Mouse (Mus musculus): ENCODE data around the gene Trp53tg5. TPM values are rescaled to one million over a fixed set of nuclear protein-coding genes. Genes with fewer than 3 reads are reported as not detected.
A peak's percentile ranks its signal among the peaks of the same experiment; 100 is the strongest.

The Trp53tg5 gene
- total RNA-seq, 4 experiments from 2014 or later = not detected

- DNase-seq = no peak
Observed at GRCm38 (mm10) chr2:164496331-164496730, 22.8 kb upstream of the Trp53tg5 start.

DNA sequence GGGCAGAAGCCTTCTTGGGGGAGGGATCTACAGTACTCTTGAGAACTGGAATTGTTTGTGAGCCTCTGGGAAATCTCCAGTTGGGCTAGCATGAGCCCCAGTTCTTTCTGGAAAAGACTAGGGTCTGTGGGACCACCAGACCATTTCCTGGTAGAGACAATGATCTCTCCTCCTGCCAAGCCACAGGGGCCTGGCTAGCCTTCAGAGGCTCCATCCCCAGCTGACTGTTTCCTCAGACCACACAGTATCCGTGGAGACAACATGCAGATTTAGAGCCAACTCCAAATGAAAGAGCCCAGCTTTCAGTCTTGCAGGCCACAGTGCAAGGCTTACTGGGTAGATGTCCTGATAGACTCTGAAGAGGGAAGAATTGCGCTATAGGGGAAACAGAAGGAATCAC is 20.6 kb upstream of the Trp53tg5 start:
- DNase-seq = no peak

DNA sequence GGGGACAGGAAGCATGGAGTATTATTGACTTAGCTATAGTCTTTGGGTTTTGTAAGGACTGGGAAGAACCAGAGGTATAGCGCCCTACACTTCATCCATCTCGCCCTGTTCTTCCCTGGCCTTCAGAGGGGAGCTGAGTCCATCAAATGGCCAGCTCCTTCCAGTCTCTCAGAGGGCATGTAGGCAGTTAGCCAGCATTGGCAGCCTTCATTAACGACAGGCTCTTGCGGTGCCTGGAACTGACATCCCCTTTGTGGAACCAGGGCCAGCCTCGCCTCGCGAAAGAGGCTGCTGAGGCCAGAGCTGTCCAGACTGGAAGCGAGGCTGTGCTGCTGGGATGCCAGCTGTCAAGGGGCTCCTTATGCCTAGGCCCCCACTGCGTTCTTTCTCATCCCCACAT is 14.3 kb upstream of the Trp53tg5 start:
- DNase-seq = no peak

DNA sequence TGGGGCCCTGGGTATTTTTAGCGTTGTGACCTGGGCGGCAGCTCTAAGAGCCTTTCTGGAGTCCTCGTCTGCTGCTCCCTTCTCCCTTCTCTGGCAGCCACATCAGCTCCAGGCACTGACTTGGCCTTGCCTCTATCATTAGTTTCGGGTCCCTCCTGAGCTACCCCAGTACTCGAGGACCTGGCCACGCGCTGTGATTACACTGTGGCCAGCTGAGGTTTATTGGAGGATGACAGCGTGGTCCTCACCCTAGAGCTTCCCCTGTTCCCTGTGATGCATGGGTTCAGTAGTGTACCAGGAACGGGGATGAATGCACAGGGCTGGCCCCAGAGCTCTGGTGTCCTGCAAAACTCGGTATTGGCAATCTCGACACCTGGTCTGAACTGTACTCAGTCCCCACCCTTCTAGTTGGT is 13.6 kb upstream of the Trp53tg5 start:
- DNase-seq = no peak

- no peak for DNase-seq
Observed at GRCm38 (mm10) chr2:164486258-164487114, 13.0 kb upstream of the Trp53tg5 start.

GRCm38 (mm10) chr2:164485681-164486257 is 12.2 kb upstream of the Trp53tg5 start, which contains the start of gene Dbndd2:
TSS of gene Dbndd2 (plus strand) at chr2:164486106.
- no peak for DNase-seq

DNA sequence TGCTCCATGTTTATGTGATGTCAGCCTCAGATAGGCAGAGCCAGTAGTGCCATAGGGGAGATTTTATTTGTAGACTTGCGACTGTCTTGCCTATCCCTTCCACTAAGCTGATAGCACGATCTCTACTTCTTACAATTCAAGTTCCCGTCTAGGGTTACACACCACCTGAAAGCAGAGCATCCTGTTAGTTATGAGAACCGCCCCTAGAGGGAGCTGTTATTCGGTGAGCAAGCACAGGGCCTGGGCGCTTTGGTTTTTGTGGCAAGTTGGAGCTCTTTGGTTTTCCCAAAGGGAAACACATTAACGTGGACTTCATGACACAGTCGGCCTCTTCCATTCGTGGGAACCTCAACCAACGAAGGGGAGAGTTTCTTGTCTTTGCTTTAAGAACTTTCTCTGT is 3.3 kb downstream of the Trp53tg5 start:
- DNase-seq = no peak

- no peak for DNase-seq
Observed at GRCm38 (mm10) chr2:164466787-164467186, 6.7 kb downstream of the Trp53tg5 start.

DNA sequence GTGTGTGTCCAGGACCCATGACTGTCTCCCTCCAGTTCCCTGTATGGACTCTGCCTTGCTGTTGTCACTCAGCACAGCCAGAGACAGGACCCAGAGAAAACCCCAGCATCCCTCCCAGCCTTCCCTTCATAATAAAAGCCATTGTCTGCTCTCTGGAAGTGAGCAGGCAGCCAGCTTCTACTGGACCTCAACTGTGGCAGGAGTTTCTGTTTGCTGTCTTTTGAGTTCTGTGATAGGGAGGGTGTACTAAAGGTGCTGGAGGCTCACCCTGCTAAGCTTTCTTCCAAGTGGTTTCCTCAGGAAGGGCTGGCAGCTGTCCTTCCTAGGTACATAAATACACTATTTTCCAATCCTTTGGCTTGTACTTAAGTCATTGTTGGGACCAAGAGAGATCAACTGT is 8.4 kb downstream of the Trp53tg5 start:
- no peak for DNase-seq

- DNase-seq = peak; percentile 97
Observed at GRCm38 (mm10) chr2:164460745-164461551, 12.6 kb downstream of the Trp53tg5 start, which contains the start of gene Gm20458. TSS of gene Gm20458 (plus strand) at chr2:164460967.

DNA sequence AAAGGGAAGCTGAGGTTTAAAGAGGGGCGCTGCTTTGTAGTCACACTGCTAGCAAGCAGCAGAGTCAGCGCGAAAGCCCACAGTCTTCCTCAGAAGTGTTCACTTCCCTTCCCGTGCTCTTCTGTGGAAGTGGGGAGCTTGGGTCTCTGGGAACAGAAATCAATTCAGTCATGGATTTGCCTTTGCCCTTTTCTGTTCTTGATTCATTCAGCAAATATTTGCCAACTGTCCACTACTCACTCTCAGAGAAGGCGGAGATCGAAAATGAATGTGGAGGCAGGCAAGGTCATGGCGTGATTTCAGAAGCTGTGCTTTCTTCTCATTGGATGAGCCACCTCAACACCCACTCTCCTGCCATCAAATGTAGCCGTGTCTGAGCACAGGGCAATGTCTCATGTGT is 15.0 kb downstream of the Trp53tg5 start:
- peak; percentile 80 for DNase-seq

- no peak for DNase-seq
Observed at GRCm38 (mm10) chr2:164457942-164458341, 15.6 kb downstream of the Trp53tg5 start.

- DNase-seq = no peak
Observed at GRCm38 (mm10) chr2:164456864-164457300, 16.6 kb downstream of the Trp53tg5 start, which contains the start of gene Sys1. TSS of gene Sys1 (plus strand) at chr2:164456964.

DNA sequence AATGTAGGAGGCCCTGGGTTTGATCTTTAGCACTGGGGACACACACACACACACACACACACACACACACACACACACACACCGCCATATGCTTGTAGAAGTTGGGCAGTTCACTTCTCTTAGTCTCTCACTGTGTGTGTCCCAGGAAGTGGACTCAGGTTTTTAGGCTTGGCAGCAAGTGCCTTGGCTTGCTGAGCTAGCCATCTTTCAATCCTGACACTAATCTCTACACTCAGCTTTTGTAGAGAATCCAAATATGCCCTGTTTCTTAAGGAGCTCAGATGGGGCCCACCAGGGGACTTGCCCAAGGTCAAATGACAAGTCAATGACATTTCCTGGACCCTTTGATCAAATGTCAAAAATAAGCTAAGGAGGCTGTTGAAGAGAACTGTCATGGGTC is 17.1 kb downstream of the Trp53tg5 start:
- no peak for DNase-seq

- no peak for DNase-seq
Observed at GRCm38 (mm10) chr2:164455421-164456190, 17.9 kb downstream of the Trp53tg5 start.

DNA sequence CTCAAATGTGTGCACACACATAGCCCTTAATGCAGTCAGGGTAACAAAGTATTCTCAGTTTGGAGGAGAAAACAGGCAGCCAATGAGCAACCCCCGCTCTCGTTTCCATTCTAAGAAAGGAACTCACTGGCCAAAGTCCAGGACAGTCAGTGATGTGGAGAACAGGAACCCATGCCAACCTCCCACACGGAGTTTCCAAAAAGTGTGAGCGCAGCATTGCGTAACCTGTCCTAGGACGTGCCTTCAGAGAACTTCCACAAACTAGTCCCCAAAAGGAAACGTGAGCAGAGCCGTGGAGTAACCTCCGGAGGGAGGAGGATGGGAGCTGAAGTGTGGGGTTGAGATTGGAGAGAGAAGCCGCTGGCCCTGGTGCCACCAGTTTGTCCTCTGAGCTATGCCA is 18.7 kb downstream of the Trp53tg5 start:
- DNase-seq = peak; percentile 72

DNA sequence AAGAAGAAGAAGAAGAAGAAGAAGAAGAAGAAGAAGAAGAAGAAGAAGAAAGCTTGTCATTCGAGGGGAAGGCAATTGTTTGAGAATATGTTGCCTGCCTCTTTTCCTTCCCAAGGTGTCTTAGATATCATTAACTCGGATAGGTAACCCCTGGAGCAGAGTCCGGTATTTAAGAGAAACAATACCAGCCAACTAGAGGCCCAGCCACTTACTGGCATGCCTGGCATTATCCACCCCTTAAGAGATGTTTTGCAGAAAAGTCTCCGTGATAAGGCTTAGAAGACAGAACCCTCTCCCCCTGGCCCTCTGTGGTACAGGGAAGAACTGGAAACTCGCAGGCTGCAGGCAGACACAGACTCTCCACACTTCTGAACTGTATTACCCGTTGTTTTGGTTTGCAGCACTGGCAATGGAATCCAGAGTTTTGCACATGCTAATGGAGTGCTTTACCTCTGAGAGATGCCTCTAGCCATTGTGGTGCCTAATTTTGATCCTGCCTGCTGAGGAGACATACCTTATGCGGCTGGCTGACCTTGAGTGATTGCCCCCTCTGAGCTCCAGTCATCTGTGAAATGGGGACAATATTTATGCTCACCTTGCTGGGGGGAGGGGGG is 19.5 kb downstream of the Trp53tg5 start:
- DNase-seq = no peak

GRCm38 (mm10) chr2:164453047-164453757 is 20.3 kb downstream of the Trp53tg5 start:
- DNase-seq = no peak

DNA sequence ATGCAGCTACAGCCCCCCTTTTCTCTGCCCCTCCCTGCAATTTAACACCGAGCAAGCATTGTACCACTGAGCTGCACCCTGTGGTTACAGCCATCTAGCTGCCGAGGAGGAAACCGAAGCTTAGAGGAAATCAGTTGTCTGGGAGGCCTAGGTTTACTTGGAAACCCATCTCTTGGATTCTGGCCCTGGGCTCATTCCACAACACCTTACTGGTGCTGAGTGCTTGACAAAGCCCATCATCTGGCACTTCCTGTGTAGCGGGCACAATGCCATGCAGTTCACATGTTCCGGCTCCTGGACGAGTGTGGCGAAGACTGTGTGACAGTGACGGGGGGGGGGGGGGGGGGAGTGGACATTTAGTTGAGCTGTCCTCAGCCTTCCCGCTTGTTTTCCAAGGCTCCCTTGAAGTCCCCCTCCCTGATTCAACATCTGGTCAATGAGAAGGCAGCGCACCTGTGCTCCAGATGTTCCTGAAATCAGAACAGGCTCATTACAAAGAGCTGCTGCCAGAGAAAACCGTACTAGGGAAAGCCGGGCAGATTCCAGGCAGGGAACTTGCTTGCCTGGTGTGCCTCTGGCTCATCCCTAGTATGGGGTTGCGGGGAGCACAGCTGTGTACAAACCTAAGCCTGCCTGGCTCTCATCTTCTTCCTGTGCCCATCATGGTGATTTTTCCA is 21.4 kb downstream of the Trp53tg5 start:
- no peak for DNase-seq

DNA sequence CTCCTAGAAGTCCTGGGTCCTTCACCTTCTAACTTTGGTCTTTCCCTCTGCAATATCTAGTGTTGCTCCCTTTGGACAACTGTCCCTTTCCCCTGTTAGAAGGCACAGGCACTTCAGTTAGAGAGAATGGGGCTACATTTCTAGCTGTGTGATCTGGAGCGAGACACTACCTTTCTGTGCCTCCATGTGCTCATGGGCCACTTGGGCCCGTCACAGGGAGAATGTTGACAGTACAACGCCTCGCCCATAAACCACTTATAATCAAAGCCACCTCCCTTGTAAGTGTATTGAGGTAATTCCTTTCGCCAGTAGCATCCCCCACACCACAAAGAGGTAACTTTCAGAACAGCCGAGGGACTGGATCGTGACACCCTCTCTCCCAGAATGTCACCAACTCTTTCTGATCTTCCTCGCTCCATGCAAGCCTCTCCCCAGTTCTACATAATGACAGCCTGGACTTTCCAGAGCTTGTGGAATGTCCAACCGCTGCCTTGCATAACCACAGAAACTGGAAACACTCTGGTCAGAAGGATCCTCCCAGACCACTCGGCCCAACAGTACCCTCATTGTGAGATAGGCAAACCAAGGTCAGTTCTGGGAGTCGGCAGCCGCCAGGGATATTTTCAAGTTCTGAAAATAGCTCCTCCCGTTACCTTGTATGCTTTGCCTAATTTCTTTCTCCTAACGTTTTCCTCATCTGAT is 24.0 kb downstream of the Trp53tg5 start:
- no peak for DNase-seq
